24 mouse cellular contexts compared by ENCODE assay signal in genomic region chr8:48754959-48755358, GRCm38 (mm10).
A peak's percentile ranks its signal among the peaks of the same experiment; 100 is the strongest.
DNase-seq lines count a peak whose midpoint lies in the region; ATAC-seq and TF ChIP-seq lines count a peak whose summit lies in the region.
"Had no signal": no experiment of that assay in that cellular context is flagged by ENCODE, and none has a peak within 500 bp of the region (broad histone marks: within the 10 kb centered on the region; RNA-seq: fewer than 3 reads in every experiment).

No protein-coding gene starts in this region.

- peaks cover 12% of the 10 kb centered on the region; the same call in 1 of the 2 replicates for H3K4me1 ChIP-seq in forebrain, embryonic 15.5 days
- peaks cover 2% of the 10 kb centered on the region; the same call in 1 of the 2 replicates for H3K4me1 ChIP-seq in forebrain, embryonic 11.5 days (replicated peaks; ENCODE audit: control insufficient read depth, insufficient read depth, low read length)
- peaks cover 4 to 15% of the 10 kb centered on the region in 2 experiments for H3K4me1 ChIP-seq in heart, embryonic 14.5 days (ENCODE audit: control insufficient read depth in 2 of 2, insufficient read depth in 2 of 2, low read length in 2 of 2)
- H3K4me1 ChIP-seq in heart, embryonic 10.5 days: peaks cover 13% of the 10 kb centered on the region
- no peaks in the 10 kb centered on the region for H3K4me1 ChIP-seq in kidney, adult 2 months (ENCODE audit: control insufficient read depth, insufficient read depth, low read length)
- peaks cover 8% of the 10 kb centered on the region for H3K4me1 ChIP-seq in forebrain, embryonic 16.5 days (replicated peaks; ENCODE audit: control insufficient read depth, insufficient read depth, low read length)
- H3K4me1 ChIP-seq: neural tube, embryonic 15.5 days had no signal

- ATAC-seq in forebrain, embryonic 15.5 days (replicated peaks): peak; percentile 65; the same call in 1 of the 2 replicates
- ATAC-seq in forebrain, embryonic 11.5 days (replicated peaks; ENCODE audit: low FRiP score): no peak
- ATAC-seq in heart, embryonic 14.5 days (ENCODE audit: insufficient number of reproducible peaks, insufficient read depth, low FRiP score, low read depth): no peak
- ATAC-seq in forebrain, embryonic 16.5 days: peak; percentile 58; the same call in 1 of the 2 replicates
- no peak for ATAC-seq in megakaryocyte, adult 5-6 weeks (ENCODE audit: poor library complexity, severe bottlenecking)
- ATAC-seq: Patski had no signal

- H3K27ac ChIP-seq in forebrain, embryonic 15.5 days (replicated peaks): no peak overlapping the region
- no peak overlapping the region for H3K27ac ChIP-seq in forebrain, embryonic 11.5 days (ENCODE audit: low read depth, low read length)
- 0 out of 4 replicates have a peak overlapping the region, but pooled peaks of 1 of the 2 experiments have one; percentile 7 for H3K27ac ChIP-seq in heart, embryonic 14.5 days (replicated peaks in 1 of 2; ENCODE audit: control insufficient read depth in 1 of 2, insufficient read depth in 1 of 2, low read depth in 2 of 2, low read length in 2 of 2)
- no peak overlapping the region for H3K27ac ChIP-seq in heart, embryonic 10.5 days
- no peak overlapping the region for H3K27ac ChIP-seq in kidney, adult 2 months (ENCODE audit: insufficient read depth, low read depth, low read length)
- H3K27ac ChIP-seq in forebrain, embryonic 16.5 days (ENCODE audit: low read length): no peak overlapping the region
- H3K27ac ChIP-seq: hindbrain, embryonic 14.5 days; limb, embryonic 10.5 days; limb, embryonic 15.5 days; macrophage; neural tube, embryonic 15.5 days had no signal

- H3K9ac ChIP-seq in forebrain, embryonic 15.5 days (replicated peaks): no peak overlapping the region
- H3K9ac ChIP-seq in forebrain, embryonic 11.5 days (ENCODE audit: low read length): no peak overlapping the region
- H3K9ac ChIP-seq in heart, embryonic 14.5 days (ENCODE audit: low read length): no peak overlapping the region
- H3K9ac ChIP-seq in forebrain, embryonic 16.5 days (replicated peaks; ENCODE audit: low read depth, low read length): no peak overlapping the region
- H3K9ac ChIP-seq: hindbrain, embryonic 14.5 days; limb, embryonic 15.5 days; neural tube, embryonic 15.5 days had no signal

- no peak for TF ChIP-seq POLR2A in kidney, adult 2 months (IDR thresholded peaks at IDR 0.05; ENCODE audit: low read depth, low read length)

- H3K27me3 ChIP-seq in forebrain, embryonic 15.5 days: no peaks in the 10 kb centered on the region
- no peaks in the 10 kb centered on the region for H3K27me3 ChIP-seq in forebrain, embryonic 11.5 days (ENCODE audit: control insufficient read depth, insufficient read depth, low read length)
- no peaks in the 10 kb centered on the region for H3K27me3 ChIP-seq in heart, embryonic 14.5 days (ENCODE audit: control insufficient read depth, insufficient read depth, low read length)
- H3K27me3 ChIP-seq in heart, embryonic 10.5 days (ENCODE audit: insufficient read depth, poor library complexity, severe bottlenecking): no peaks in the 10 kb centered on the region
- no peaks in the 10 kb centered on the region for H3K27me3 ChIP-seq in kidney, adult 2 months (replicated peaks; ENCODE audit: control insufficient read depth, insufficient read depth, low read length)
- no peaks in the 10 kb centered on the region for H3K27me3 ChIP-seq in forebrain, embryonic 16.5 days (replicated peaks; ENCODE audit: control insufficient read depth, insufficient read depth, low read length)
- H3K27me3 ChIP-seq: limb, embryonic 15.5 days; neural tube, embryonic 15.5 days; Patski had no signal

- H3K36me3 ChIP-seq in forebrain, embryonic 15.5 days: no peaks in the 10 kb centered on the region
- no peaks in the 10 kb centered on the region for H3K36me3 ChIP-seq in forebrain, embryonic 11.5 days (ENCODE audit: control insufficient read depth, insufficient read depth, low read length)
- no peaks in the 10 kb centered on the region for H3K36me3 ChIP-seq in heart, embryonic 14.5 days (ENCODE audit: control insufficient read depth, insufficient read depth, low read length)
- H3K36me3 ChIP-seq in heart, embryonic 10.5 days: no peaks in the 10 kb centered on the region
- no peaks in the 10 kb centered on the region for H3K36me3 ChIP-seq in kidney, adult 2 months (ENCODE audit: control insufficient read depth, insufficient read depth, low read length)
- no peaks in the 10 kb centered on the region for H3K36me3 ChIP-seq in forebrain, embryonic 16.5 days (ENCODE audit: control insufficient read depth, insufficient read depth)
- H3K36me3 ChIP-seq: limb, embryonic 10.5 days; limb, embryonic 15.5 days; neural tube, embryonic 15.5 days had no signal

- DNase-seq in forebrain, embryonic 11.5 days (ENCODE audit: low spot score): no peak
- DNase-seq in heart, embryonic 10.5 days (ENCODE audit: low spot score): no peak
- peak; percentile 10 for DNase-seq in kidney, adult 2 months
- no peak for DNase-seq in kidney, postnatal 14 days
- DNase-seq: adrenal gland, postnatal 10 days; cerebellum, adult 9-10 months; cerebellum, postnatal 36 days; layer of hippocampus, adult 9-11 months; lung, adult 2 months; lung, postnatal 10 days; midbrain, embryonic 14.5 days; retina, postnatal 1 day; right cerebral cortex, postnatal 14 days; thymus, postnatal 4 days had no signal

- no peak overlapping the region for H3K4me3 ChIP-seq in forebrain, embryonic 15.5 days
- no peak overlapping the region for H3K4me3 ChIP-seq in forebrain, embryonic 11.5 days (ENCODE audit: low read depth, low read length)
- no peak overlapping the region for H3K4me3 ChIP-seq in heart, embryonic 14.5 days (ENCODE audit: control insufficient read depth in 1 of 2, insufficient read depth in 1 of 2, low read depth in 1 of 2, low read length in 2 of 2)
- H3K4me3 ChIP-seq in heart, embryonic 10.5 days: no peak overlapping the region
- H3K4me3 ChIP-seq in kidney, adult 2 months (ENCODE audit: insufficient read depth, low read depth, low read length): no peak overlapping the region
- no peak overlapping the region for H3K4me3 ChIP-seq in forebrain, embryonic 16.5 days (replicated peaks; ENCODE audit: low read length)
- H3K4me3 ChIP-seq: limb, embryonic 10.5 days; limb, embryonic 15.5 days; neural tube, embryonic 15.5 days had no signal

- 31% methylated on average over 2 of the region's 2 CpGs for WGBS in forebrain, embryonic 15.5 days
- 67% methylated on average over 2 of the region's 2 CpGs for whole genome bisulfite sequencing in forebrain, embryonic 11.5 days
- WGBS in heart, embryonic 14.5 days: 76% methylated on average over 2 of the region's 2 CpGs
- WGBS in heart, embryonic 10.5 days: 85% methylated on average over 2 of the region's 2 CpGs
- WGBS in kidney, adult 2 months: 60% methylated on average over 2 of the region's 2 CpGs
- WGBS in forebrain, embryonic 16.5 days: 34% methylated on average over 2 of the region's 2 CpGs

- TF ChIP-seq CTCF in kidney, adult 2 months (conservative IDR thresholded peaks at IDR 0.05; ENCODE audit: insufficient read depth, insufficient read length, low read depth, low read length): no peak

- H3K4me2 ChIP-seq in forebrain, embryonic 15.5 days (replicated peaks): no peak overlapping the region
- no peak overlapping the region for H3K4me2 ChIP-seq in forebrain, embryonic 11.5 days (ENCODE audit: low read depth, low read length, severe bottlenecking)
- H3K4me2 ChIP-seq in heart, embryonic 14.5 days (ENCODE audit: low read length): peak overlapping the region; percentile 37; the same call in 1 of the 2 replicates
- peak overlapping the region; percentile 26; the same call in 1 of the 2 replicates for H3K4me2 ChIP-seq in forebrain, embryonic 16.5 days (ENCODE audit: low read length)
- H3K4me2 ChIP-seq: hindbrain, embryonic 14.5 days; limb, embryonic 15.5 days; neural tube, embryonic 15.5 days had no signal

- no peaks in the 10 kb centered on the region for H3K9me3 ChIP-seq in forebrain, embryonic 15.5 days
- no peaks in the 10 kb centered on the region for H3K9me3 ChIP-seq in forebrain, embryonic 11.5 days (ENCODE audit: control insufficient read depth, low read length)
- H3K9me3 ChIP-seq in heart, embryonic 14.5 days (ENCODE audit: control insufficient read depth, low read length): no peaks in the 10 kb centered on the region
- no peaks in the 10 kb centered on the region for H3K9me3 ChIP-seq in heart, embryonic 10.5 days
- no peaks in the 10 kb centered on the region for H3K9me3 ChIP-seq in forebrain, embryonic 16.5 days (ENCODE audit: control insufficient read depth, low read length)
- H3K9me3 ChIP-seq: limb, embryonic 10.5 days; limb, embryonic 15.5 days; neural tube, embryonic 15.5 days had no signal

Comparison
In these comparisons a context has a peak if more than half of its experiments do, and no peak if none do; other contexts are left out.
1. ATAC-seq: peak in forebrain, embryonic 15.5 days (single experiment) and forebrain, embryonic 16.5 days (single experiment); none in forebrain, embryonic 11.5 days (single experiment), heart, embryonic 14.5 days (single experiment) and megakaryocyte, adult 5-6 weeks (single experiment).
2. H3K4me2 ChIP-seq: peak in heart, embryonic 14.5 days (single experiment) and forebrain, embryonic 16.5 days (single experiment); none in forebrain, embryonic 15.5 days (single experiment) and forebrain, embryonic 11.5 days (single experiment).